Mouse (Mus musculus) cerebellum, adult 2 months (tissue): Measurements from ENCODE around the gene Tmem109. TPM values are rescaled to one million over a fixed set of nuclear protein-coding genes. Genes with fewer than 3 reads are reported as not detected.

Experiments used
- DNase-seq, 2 experiments: peaks; one replicate each; pipeline ENCODE4 v3.0.0; 2021
- H3K27ac ChIP-seq: fragments of 200-500 bp; 2 replicates; pipeline ENCODE4 v1.5.1; 2012; ENCODE audit warnings: low read length, control low read depth, inconsistent platforms; ENCODE audit not compliant: insufficient read depth
- H3K27me3 ChIP-seq: fragments of 200-500 bp; 2 replicates; pipeline ENCODE4 v1.6.1; 2012; ENCODE audit warnings: inconsistent platforms, mild to moderate bottlenecking, low read length, moderate library complexity; ENCODE audit not compliant: control insufficient read depth, insufficient read depth
- H3K4me1 ChIP-seq: fragments of 200-500 bp; 2 replicates; pipeline ENCODE4 v1.6.1; 2011; ENCODE audit warnings: low read length; ENCODE audit not compliant: control insufficient read depth, insufficient read depth
- H3K4me3 ChIP-seq: fragments of 200-500 bp; replicated peaks from 2 replicates; pipeline ENCODE3; 2011; ENCODE audit warnings: mild to moderate bottlenecking, low read depth, low read length, control low read depth; ENCODE audit not compliant: insufficient read depth
- CTCF ChIP-seq: fragments of 200-500 bp; IDR thresholded peaks from 2 replicates; pipeline ENCODE4 v1.5.1; 2011; ENCODE audit warnings: low read depth, mild to moderate bottlenecking, control low read depth, low read length, moderate library complexity, borderline replicate concordance; ENCODE audit not compliant: insufficient read depth
- POLR2A ChIP-seq: fragments of 200-500 bp; IDR thresholded peaks from 2 replicates; pipeline ENCODE4 v1.6.1; 2011; ENCODE audit warnings: low read length, control low read depth, borderline replicate concordance; ENCODE audit not compliant: insufficient read depth
- WGBS: fragments of 180-500 bp; shearing (Covaris S2); methylation state at CpG from one replicate; pipeline ENCODE4 v1.1.7; 2018; 5-methylcytosine and 5-hydroxymethylcytosine counted together
- polyA plus RNA-seq: library from polyadenylated mRNA; depleted of rRNA; stranded (reverse); fragments of >200 nt; gene quantifications from 2 replicates; pipeline ENCODE4 v1.2.3, GENCODE M21; 2012; rRNA removed

Gene Tmem109
- polyA plus RNA-seq: 109 and 115 TPM in 2 replicates

GRCm38 (mm10) chr19:10881426-10882154, at the start of gene Tmem109:
Gene Tmem109 (minus strand): TSS chr19:10882001.
- peak; percentile 68; the same call in 1 of the 2 replicates for TF ChIP-seq POLR2A
- TF ChIP-seq CTCF: peak; percentile 18; the same call in 1 of the 2 replicates
- H3K4me1 ChIP-seq: peaks cover 27% of the 10 kb centered on the region
- under 1% methylated on average over 49 of the region's 49 CpGs for WGBS
- no peaks in the 10 kb centered on the region for H3K27me3 ChIP-seq
- H3K27ac ChIP-seq: peak within 1 kb of the TSS; percentile 88
- DNase-seq: peak; percentile 95 to 96
- H3K4me3 ChIP-seq: peak within 1 kb of the TSS; percentile 89

GRCm38 (mm10) chr19:10930641-10931040, 48.8 kb upstream of the Tmem109 start:
- Histone ChIP-seq H3K27me3 (no peaks in the 10 kb centered on the region), H3K4me3 (no peak overlapping the region), H3K4me1 (no peaks in the 10 kb centered on the region), H3K27ac (no peak overlapping the region)
- 77% methylated on average over 2 of the region's 2 CpGs for WGBS
- TF ChIP-seq POLR2A: no peak
- no peak for TF ChIP-seq CTCF
- DNase-seq: no peak

- H3K4me1 ChIP-seq: no peaks in the 10 kb centered on the region
- TF ChIP-seq POLR2A: no peak
- TF ChIP-seq CTCF: no peak
- H3K4me3 ChIP-seq: no peak overlapping the region
- WGBS: 33% methylated on average over 4 of the region's 4 CpGs
- no peaks in the 10 kb centered on the region for H3K27me3 ChIP-seq
- DNase-seq: no peak
- H3K27ac ChIP-seq: no peak overlapping the region
Measured at GRCm38 (mm10) chr19:10926666-10927065, 44.9 kb upstream of the Tmem109 start.

GRCm38 (mm10) chr19:10926123-10926621, 44.4 kb upstream of the Tmem109 start:
- no peaks in the 10 kb centered on the region for H3K27me3 ChIP-seq
- H3K4me3 ChIP-seq: no peak overlapping the region
- no peak overlapping the region for H3K27ac ChIP-seq
- WGBS: 11% methylated on average over 6 of the region's 6 CpGs
- H3K4me1 ChIP-seq: no peaks in the 10 kb centered on the region
- TF ChIP-seq POLR2A (no peak), CTCF (no peak)
- DNase-seq: no peak

GRCm38 (mm10) chr19:10924220-10924619, 42.4 kb upstream of the Tmem109 start:
- 51% methylated on average over 4 of the region's 4 CpGs for WGBS
- Histone ChIP-seq H3K4me1 (no peaks in the 10 kb centered on the region), H3K4me3 (no peak overlapping the region), H3K27me3 (no peaks in the 10 kb centered on the region), H3K27ac (no peak overlapping the region)
- no peak for TF ChIP-seq CTCF
- TF ChIP-seq POLR2A: no peak
- no peak for DNase-seq

GRCm38 (mm10) chr19:10921058-10921457, 39.3 kb upstream of the Tmem109 start:
- DNase-seq: no peak
- Histone ChIP-seq H3K4me1 (peaks cover 9% of the 10 kb centered on the region), H3K27ac (no peak overlapping the region), H3K4me3 (no peak overlapping the region), H3K27me3 (no peaks in the 10 kb centered on the region)
- TF ChIP-seq CTCF (no peak), POLR2A (no peak)
- WGBS: 88% methylated on average over 3 of the region's 3 CpGs

GRCm38 (mm10) chr19:10920532-10920931, 38.7 kb upstream of the Tmem109 start, which contains the start of gene Zp1:
Gene Zp1 (minus strand): TSS chr19:10920632.
- H3K4me1 ChIP-seq: peaks cover 9% of the 10 kb centered on the region
- TF ChIP-seq CTCF: no peak
- TF ChIP-seq POLR2A: no peak
- H3K4me3 ChIP-seq: no peak within 1 kb of the TSS
- 58% methylated on average over 2 of the region's 2 CpGs for WGBS
- H3K27me3 ChIP-seq: no peaks in the 10 kb centered on the region
- DNase-seq: no peak
- no peak within 1 kb of the TSS for H3K27ac ChIP-seq

GRCm38 (mm10) chr19:10918321-10918991, 36.7 kb upstream of the Tmem109 start:
- WGBS: 56% methylated on average over 10 of the region's 10 CpGs
- Histone ChIP-seq H3K27me3 (no peaks in the 10 kb centered on the region), H3K4me1 (peaks cover 9% of the 10 kb centered on the region), H3K4me3 (no peak overlapping the region), H3K27ac (no peak overlapping the region)
- DNase-seq: peak in 1 of 2 experiments; percentile 31
- TF ChIP-seq POLR2A (no peak), CTCF (no peak)
